Mouse (Mus musculus) CH12.LX (cell line): ENCODE data around the gene Zfp3.

ENCODE experiments used
- CTCF ChIP-seq, 2 experiments: IDR thresholded peaks in 1 of 2; conservative IDR thresholded peaks in 1 of 2; 2 replicates each; pipeline ENCODE4 v1.5.1; 2011 to 2012; ENCODE audit warnings: low read depth in 2 of 2, low read length in 2 of 2, improper control_type of control experiment in 1 of 2, inconsistent platforms in 1 of 2, mild to moderate bottlenecking in 1 of 2, moderate library complexity in 1 of 2
- E2F4 ChIP-seq: IDR thresholded peaks from 2 replicates; pipeline ENCODE4 v1.6.1; 2011; ENCODE audit warnings: low read depth, low read length, improper control_type of control experiment; ENCODE audit not compliant: insufficient replicate concordance
- ELF1 ChIP-seq: IDR thresholded peaks from 2 replicates; pipeline ENCODE4 v1.6.1; 2014; ENCODE audit warnings: low read depth, mild to moderate bottlenecking, inconsistent platforms, low read length, improper control_type of control experiment
- EP300 ChIP-seq: IDR thresholded peaks from 2 replicates; pipeline ENCODE4 v1.6.1; 2011; ENCODE audit warnings: low read length, improper control_type of control experiment
- GABPA ChIP-seq: IDR thresholded peaks from 2 replicates; pipeline ENCODE4 v1.6.1; 2012; ENCODE audit warnings: low read depth, low read length, improper control_type of control experiment, inconsistent platforms; ENCODE audit not compliant: insufficient replicate concordance
- MAX ChIP-seq: IDR thresholded peaks from 2 replicates; pipeline ENCODE4 v1.6.1; 2011; ENCODE audit warnings: low read length, improper control_type of control experiment
- MEF2A ChIP-seq: IDR thresholded peaks from 2 replicates; pipeline ENCODE4 v1.6.1; 2014; ENCODE audit warnings: low read depth, mild to moderate bottlenecking, inconsistent platforms, low read length, improper control_type of control experiment, borderline replicate concordance
- POLR2A ChIP-seq: IDR thresholded peaks from 2 replicates; pipeline ENCODE4 v1.6.1; 2011; ENCODE audit warnings: low read depth, mild to moderate bottlenecking, improper control_type of control experiment, low read length
- USF1 ChIP-seq: IDR thresholded peaks from 2 replicates; pipeline ENCODE4 v1.6.1; 2014; ENCODE audit warnings: low read depth, mild to moderate bottlenecking, inconsistent platforms, low read length, improper control_type of control experiment
- ZKSCAN1 ChIP-seq: IDR thresholded peaks from 2 replicates; pipeline ENCODE4 v1.6.1; 2012; ENCODE audit warnings: low read depth, inconsistent platforms, low read length, improper control_type of control experiment, borderline replicate concordance
- ZNF384 ChIP-seq: IDR thresholded peaks from 2 replicates; pipeline ENCODE4 v1.6.1; 2012; ENCODE audit warnings: low read depth, low read length, improper control_type of control experiment, inconsistent platforms

DNA sequence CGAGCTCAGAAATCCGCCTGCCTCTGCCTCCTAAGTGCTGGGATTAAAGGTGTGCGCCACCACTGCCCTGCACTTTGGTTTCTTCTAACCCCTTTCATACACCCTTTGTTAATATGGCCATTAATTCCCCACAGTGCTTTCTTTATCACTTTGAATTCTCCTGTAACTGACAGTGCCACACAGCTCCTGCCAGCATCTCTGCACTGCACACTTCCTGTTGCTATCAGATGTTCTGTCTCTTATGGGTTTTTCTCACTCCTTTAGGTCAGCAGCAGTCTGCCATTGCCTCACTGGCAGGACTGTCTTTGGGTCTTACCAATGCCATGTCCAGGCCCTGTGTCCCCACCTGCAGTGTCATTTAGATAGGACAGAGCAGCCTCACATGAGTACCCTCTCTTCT is 6.8 kb downstream of the Zfp3 start:
- TF ChIP-seq CTCF (conservative IDR thresholded peaks at IDR 0.05 in 1 of 2, IDR thresholded peaks at IDR 0.05 in 1 of 2; ENCODE audit: low read depth in 2 of 2, low read length in 2 of 2) (no peak), MAX (no peak), POLR2A (no peak), E2F4 (no peak), ZKSCAN1 (no peak), EP300 (no peak), ELF1 (no peak), GABPA (no peak), ZNF384 (no peak), USF1 (no peak), MEF2A (no peak)
